Mouse (Mus musculus): ENCODE measurements at regions not wholly inside any gene's neighbourhood (a gene's known extent, or its start where the extent isn't known, plus 50 kb on each side); places are given as distances from the start of the nearest gene placed in this dataset.

DNA sequence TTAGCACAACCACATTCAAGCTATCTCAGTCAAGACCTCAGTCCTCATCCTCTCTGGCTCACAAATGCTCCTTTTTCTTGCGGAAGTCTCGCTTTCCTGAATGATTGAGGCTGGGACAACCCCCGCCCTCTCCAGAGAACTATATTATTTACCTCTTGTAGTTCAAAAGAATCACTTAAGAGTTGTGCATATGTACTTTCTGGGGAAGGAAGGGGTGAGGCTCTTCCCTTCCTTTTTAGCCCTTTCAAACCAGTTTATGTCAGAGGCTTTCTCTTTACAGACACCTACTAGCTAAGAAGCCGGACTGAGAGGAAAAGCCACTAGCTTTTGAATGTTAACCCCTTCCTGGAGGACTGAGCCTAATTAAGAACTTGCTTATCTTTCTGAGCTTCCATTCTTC is 98.4 kb upstream of the 4933415F23Rik start:
- no peak for TF ChIP-seq CTCF (IDR thresholded peaks at IDR 0.05; ENCODE audit: borderline replicate concordance, extremely low read depth, insufficient read depth, insufficient read length)
- TF ChIP-seq POLR2A (IDR thresholded peaks at IDR 0.05; ENCODE audit: borderline replicate concordance, extremely low read depth, insufficient read depth, insufficient read length, poor library complexity, severe bottlenecking) = no peak

Measured in brain, embryonic 14.5 days (tissue).